Mouse (Mus musculus) intestine, embryonic 14.5 days (tissue): ENCODE measurements around the gene Zdhhc20. TPM values are rescaled to one million over a fixed set of nuclear protein-coding genes. Genes with fewer than 3 reads are reported as not detected.

Experiments
- ATAC-seq: fragments of 200-750 bp; cut with Nextera tagmentation; replicated peaks from 2 replicates; pipeline ENCODE4 v1.8.0; 2017; ENCODE audit warnings: low read depth, moderate number of reproducible peaks, moderate TSS enrichment, moderate library complexity; ENCODE audit not compliant: low FRiP score, low TSS enrichment
- DNase-seq: peaks from one replicate; pipeline ENCODE4 v3.0.0-alpha.2; 2018; ENCODE audit warnings: low spot score
- H3K27ac ChIP-seq: fragments of 300-500 bp; sonication (generic); 2 replicates; pipeline ENCODE4 v1.5.1; 2014; ENCODE audit warnings: low read depth, mild to moderate bottlenecking, control low read depth
- H3K27me3 ChIP-seq: fragments of 300-500 bp; sonication (generic); replicated peaks from 2 replicates; pipeline ENCODE4 v1.6.1; 2014; ENCODE audit warnings: low read length, control low read depth; ENCODE audit not compliant: control insufficient read depth, insufficient read depth
- H3K36me3 ChIP-seq: fragments of 300-500 bp; sonication (generic); 2 replicates; pipeline ENCODE4 v1.6.1; 2014; ENCODE audit warnings: low read length, control low read depth; ENCODE audit not compliant: control insufficient read depth, insufficient read depth
- H3K4me1 ChIP-seq: fragments of 300-500 bp; sonication (generic); replicated peaks from 2 replicates; pipeline ENCODE4 v1.6.1; 2014; ENCODE audit warnings: low read length, control low read depth, mixed read lengths; ENCODE audit not compliant: control insufficient read depth, insufficient read depth
- H3K4me2 ChIP-seq: fragments of 300-500 bp; sonication (generic); 2 replicates; pipeline ENCODE4 v1.6.1; 2014; ENCODE audit warnings: low read length
- H3K4me3 ChIP-seq: fragments of 300-500 bp; sonication (generic); 2 replicates; pipeline ENCODE4 v1.5.1; 2014; ENCODE audit warnings: low read depth, low read length, control low read depth, mixed read lengths
- H3K9ac ChIP-seq: fragments of 300-500 bp; sonication (generic); 2 replicates; pipeline ENCODE4 v1.6.1; 2014; ENCODE audit warnings: mild to moderate bottlenecking, low read length
- H3K9me3 ChIP-seq: fragments of 300-500 bp; sonication (generic); 2 replicates; pipeline ENCODE4 v1.6.1; 2016; ENCODE audit warnings: low read length, control low read depth; ENCODE audit not compliant: control insufficient read depth
- WGBS: fragments of 180-500 bp; shearing (Covaris S2); extraction: QIAGEN DNeasy Blood & Tissue Kit; methylation state at CpG from one replicate; pipeline ENCODE4 v1.1.7; 2014; 5-methylcytosine and 5-hydroxymethylcytosine counted together
- polyA plus RNA-seq: library from polyadenylated mRNA; unstranded; fragments of >200 nt; fragmentation: Nextera tagmentation; extraction: Ambion mirVana; gene quantifications from 2 replicates; pipeline ENCODE4 v1.2.1, GENCODE M21; 2014

The Zdhhc20 gene
- polyA plus RNA-seq, 1 experiment from 2014 or later: 56.9 TPM

GRCm38 (mm10) chr14:57827284-57827683, 62.8 kb downstream of the Zdhhc20 start:
- H3K4me1 ChIP-seq: peaks cover 16% of the 10 kb centered on the region
- no peaks in the 10 kb centered on the region for H3K27me3 ChIP-seq
- peak overlapping the region; percentile 91 for H3K4me3 ChIP-seq
- peak overlapping the region; percentile 81 for H3K4me2 ChIP-seq
- no peak for ATAC-seq
- no peaks in the 10 kb centered on the region for H3K9me3 ChIP-seq
- peak; percentile 53 for DNase-seq
- H3K36me3 ChIP-seq: peaks cover 15% of the 10 kb centered on the region
- H3K9ac ChIP-seq: peak overlapping the region; percentile 75
- WGBS: 80% methylated on average over 1 of the region's 1 CpGs
- H3K27ac ChIP-seq: no peak overlapping the region

- H3K36me3 ChIP-seq: peaks cover 24% of the 10 kb centered on the region
- peak within 1 kb of the TSS; percentile 81 for H3K4me2 ChIP-seq
- peak within 1 kb of the TSS; percentile 83 for H3K27ac ChIP-seq
- no peaks in the 10 kb centered on the region for H3K9me3 ChIP-seq
- ATAC-seq: peak; percentile 96
- WGBS: under 1% methylated on average over 96 of the region's 96 CpGs
- peak within 1 kb of the TSS; percentile 75 for H3K9ac ChIP-seq
- peak; percentile 97 for DNase-seq
- no peaks in the 10 kb centered on the region for H3K27me3 ChIP-seq
- H3K4me3 ChIP-seq: peak within 1 kb of the TSS; percentile 91
- H3K4me1 ChIP-seq: peaks cover 16% of the 10 kb centered on the region
These were observed 64.0 kb downstream of the Zdhhc20 start, which contains the start of the genes Ska3 and Mrpl57 for GRCm38 (mm10) chr14:57825788-57826751. Ska3 (minus strand) TSS chr14:57826185. Mrpl57 (plus strand) TSS chr14:57826234.

DNA sequence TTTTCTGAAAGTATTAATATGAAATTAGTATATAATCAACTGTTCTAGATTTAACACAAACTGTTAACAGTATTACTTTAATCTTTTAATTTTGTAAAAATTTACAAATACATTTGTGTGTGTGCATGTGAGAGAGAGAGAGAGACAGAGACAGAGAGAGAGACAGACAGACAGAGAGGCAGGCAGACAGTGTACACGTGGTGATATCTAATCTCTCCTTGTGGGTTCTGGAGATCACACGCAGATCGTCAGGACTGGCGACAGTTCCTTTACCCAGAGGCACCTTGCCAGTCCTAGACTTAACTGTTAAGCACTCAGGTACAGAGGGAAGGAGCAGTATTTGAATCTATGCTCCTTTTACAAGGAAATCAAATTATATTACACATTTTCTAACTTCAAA, 69.2 kb downstream of the Zdhhc20 start:
- Histone ChIP-seq H3K36me3 (peaks cover 58% of the 10 kb centered on the region), H3K9me3 (no peaks in the 10 kb centered on the region), H3K4me3 (no peak overlapping the region), H3K27ac (no peak overlapping the region), H3K4me1 (peaks cover 7% of the 10 kb centered on the region), H3K4me2 (no peak overlapping the region), H3K9ac (no peak overlapping the region), H3K27me3 (no peaks in the 10 kb centered on the region)
- 78% methylated on average over 4 of the region's 4 CpGs for WGBS
- DNase-seq: no peak
- no peak for ATAC-seq

- Histone ChIP-seq H3K36me3 (peaks cover 89% of the 10 kb centered on the region), H3K4me1 (no peaks in the 10 kb centered on the region), H3K4me2 (no peak overlapping the region), H3K9ac (no peak overlapping the region), H3K9me3 (no peaks in the 10 kb centered on the region), H3K27me3 (no peaks in the 10 kb centered on the region), H3K4me3 (no peak overlapping the region), H3K27ac (no peak overlapping the region)
- ATAC-seq (no peak), DNase-seq (no peak)
- WGBS: 96% methylated on average over 5 of the region's 5 CpGs
These were observed 78.2 kb downstream of the Zdhhc20 start for GRCm38 (mm10) chr14:57811844-57812243.

DNA sequence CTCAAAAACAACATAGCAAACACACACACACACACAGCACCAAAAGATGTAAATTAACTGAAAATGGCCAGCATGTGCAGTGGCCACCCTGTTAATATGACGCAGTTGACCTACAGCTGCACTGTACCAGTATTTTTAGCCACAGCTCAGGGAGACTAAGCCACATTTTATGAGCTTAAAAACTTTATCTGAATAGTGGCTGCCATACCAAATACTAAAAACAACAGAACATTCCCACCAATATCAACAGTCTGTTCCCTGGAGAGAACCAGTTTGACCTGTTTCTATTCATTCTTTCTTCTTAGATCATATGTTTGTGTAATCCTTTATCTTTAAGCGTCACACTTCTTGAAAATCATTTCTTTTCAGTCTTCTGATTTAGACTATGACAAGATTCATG, 79.2 kb downstream of the Zdhhc20 start:
- DNase-seq (no peak), ATAC-seq (no peak)
- H3K36me3 ChIP-seq: peaks cover 92% of the 10 kb centered on the region
- no peak overlapping the region for H3K4me2 ChIP-seq
- 80% methylated on average over 2 of the region's 2 CpGs for WGBS
- no peak overlapping the region for H3K9ac ChIP-seq
- no peak overlapping the region for H3K4me3 ChIP-seq
- H3K27ac ChIP-seq: no peak overlapping the region
- H3K27me3 ChIP-seq: no peaks in the 10 kb centered on the region
- H3K4me1 ChIP-seq: no peaks in the 10 kb centered on the region
- no peaks in the 10 kb centered on the region for H3K9me3 ChIP-seq

- Histone ChIP-seq H3K4me3 (no peak overlapping the region), H3K9ac (no peak overlapping the region), H3K27ac (no peak overlapping the region), H3K4me1 (no peaks in the 10 kb centered on the region), H3K4me2 (no peak overlapping the region), H3K9me3 (no peaks in the 10 kb centered on the region), H3K27me3 (no peaks in the 10 kb centered on the region), H3K36me3 (peaks cover 95% of the 10 kb centered on the region)
- 75% methylated on average over 5 of the region's 5 CpGs for WGBS
- no peak for ATAC-seq
- DNase-seq: no peak
These were observed 81.5 kb downstream of the Zdhhc20 start for GRCm38 (mm10) chr14:57808558-57808957.

DNA sequence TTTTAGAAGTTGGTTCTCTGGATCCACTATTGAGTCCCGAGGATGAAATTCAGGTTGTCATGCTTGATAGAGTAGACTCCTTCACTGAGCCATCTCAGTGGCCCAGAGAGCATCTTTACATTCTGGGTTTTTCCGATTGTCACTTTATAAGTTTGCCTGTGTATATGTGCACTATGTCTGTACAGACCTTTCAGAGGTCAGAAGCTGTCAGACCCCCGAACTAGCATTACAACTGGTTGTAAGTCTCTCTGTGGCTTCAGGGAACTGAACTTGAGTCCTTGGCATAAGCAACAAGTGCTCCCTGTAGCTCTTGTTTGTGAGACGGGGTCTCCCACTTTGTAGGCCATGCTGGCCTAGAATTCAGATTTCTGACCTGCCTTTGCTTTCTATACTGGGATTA, 86.3 kb downstream of the Zdhhc20 start:
- Histone ChIP-seq H3K36me3 (peaks cover 86% of the 10 kb centered on the region), H3K9me3 (no peaks in the 10 kb centered on the region), H3K4me3 (no peak overlapping the region), H3K4me2 (no peak overlapping the region), H3K9ac (no peak overlapping the region), H3K4me1 (peaks cover 9% of the 10 kb centered on the region; the same call in 1 of the 2 replicates), H3K27me3 (no peaks in the 10 kb centered on the region), H3K27ac (no peak overlapping the region)
- DNase-seq: no peak
- WGBS: 82% methylated on average over 4 of the region's 4 CpGs
- no peak for ATAC-seq

GRCm38 (mm10) chr14:57797991-57798931, 91.8 kb downstream of the Zdhhc20 start, which contains the start of gene Sap18:
Sap18 (plus strand) TSS chr14:57798180.
- Histone ChIP-seq H3K4me1 (peaks cover 9% of the 10 kb centered on the region; the same call in 1 of the 2 replicates), H3K9ac (peak within 1 kb of the TSS; percentile 70), H3K27ac (peak within 1 kb of the TSS; percentile 67), H3K27me3 (no peaks in the 10 kb centered on the region), H3K4me3 (peak within 1 kb of the TSS; percentile 66), H3K36me3 (peaks cover 32% of the 10 kb centered on the region), H3K9me3 (no peaks in the 10 kb centered on the region), H3K4me2 (peak within 1 kb of the TSS; percentile 77)
- under 1% methylated on average over 98 of the region's 99 CpGs for WGBS
- DNase-seq (peak; percentile 94), ATAC-seq (peak; percentile 97)
